Mouse (Mus musculus): ENCODE measurements around the gene Dnaaf2. TPM values are rescaled to one million over a fixed set of nuclear protein-coding genes. Genes with fewer than 3 reads are reported as not detected.

The Dnaaf2 gene
- under 1 TPM; 0.38 to 0.64 TPM for total RNA-seq (2021)
- long read RNA-seq, experiment 1, partial matches to known transcripts: 0 of 4 reads
- long read RNA-seq, experiment 1, other reads (novel, unspliced or antisense): 0 of 4 reads
- long read RNA-seq, experiment 2, partial matches to known transcripts: 0 of 3 reads
- long read RNA-seq, experiment 2, other reads (novel, unspliced or antisense): 0 of 3 reads

GRCm38 (mm10) chr12:69198164-69198535, at the start of gene Dnaaf2:
Dnaaf2 (minus strand) TSS chr12:69198429.
- TF ChIP-seq CTCF (IDR thresholded peaks at IDR 0.05): no peak
- intact Hi-C loops (cut with DNase I): loop anchor here (5.0 to 10.0 kb wide), 2 partner anchors 99 to 377 kb away; partner anchors contain the start of gene Klhdc2
- peak within 1 kb of the TSS; percentile 98 for H3K27ac ChIP-seq
- H3K4me3 ChIP-seq: peak within 1 kb of the TSS; percentile 99
- DNase-seq: peak; percentile 58

- TF ChIP-seq CTCF (IDR thresholded peaks at IDR 0.05): no peak
- peak; percentile 87 for DNase-seq
- H3K27ac ChIP-seq: peak overlapping the region; percentile 94
- peak overlapping the region; percentile 84 for H3K4me3 ChIP-seq
- intact Hi-C loops (cut with DNase I): no loop called here
Observed at GRCm38 (mm10) chr12:69241771-69242431, 43.7 kb upstream of the Dnaaf2 start.

GRCm38 (mm10) chr12:69241405-69241770, 43.2 kb upstream of the Dnaaf2 start:
- H3K27ac ChIP-seq: peak overlapping the region; percentile 94
- TF ChIP-seq CTCF (IDR thresholded peaks at IDR 0.05): no peak
- intact Hi-C loops (cut with DNase I): no loop called here

GRCm38 (mm10) chr12:69240876-69241275, 42.6 kb upstream of the Dnaaf2 start, which contains the start of gene Klhdc1:
Klhdc1 (plus strand) TSS chr12:69241176.
- intact Hi-C loops (cut with DNase I): no loop called here
- no peak for DNase-seq
- Histone ChIP-seq H3K4me3 (peak within 1 kb of the TSS; percentile 84), H3K27ac (peak within 1 kb of the TSS; percentile 94)
- TF ChIP-seq CTCF (IDR thresholded peaks at IDR 0.05): no peak

More at GRCm38 (mm10) chr12:69241405-69241770, 43.2 kb upstream of the Dnaaf2 start:
- no peak for DNase-seq
- peak overlapping the region; percentile 84 for H3K4me3 ChIP-seq

GRCm38 (mm10) chr12:69238284-69238683, 40.1 kb upstream of the Dnaaf2 start:
- Histone ChIP-seq H3K4me3 (no peak overlapping the region), H3K27ac (no peak overlapping the region)
- DNase-seq: no peak
- TF ChIP-seq CTCF (IDR thresholded peaks at IDR 0.05): peak; percentile 7; the same call in 1 of the 2 replicates
- intact Hi-C loops (cut with DNase I): no loop called here

GRCm38 (mm10) chr12:69235782-69236181, 37.6 kb upstream of the Dnaaf2 start:
- Histone ChIP-seq H3K4me3 (no peak overlapping the region), H3K27ac (no peak overlapping the region)
- intact Hi-C loops (cut with DNase I): no loop called here
- TF ChIP-seq CTCF (IDR thresholded peaks at IDR 0.05): no peak
- no peak for DNase-seq

GRCm38 (mm10) chr12:69229251-69229650, 31.0 kb upstream of the Dnaaf2 start:
- TF ChIP-seq CTCF (IDR thresholded peaks at IDR 0.05): peak; percentile 31; the same call in 1 of the 2 replicates
- H3K27ac ChIP-seq: no peak overlapping the region
- DNase-seq: no peak
- no peak overlapping the region for H3K4me3 ChIP-seq
- intact Hi-C loops (cut with DNase I): no loop called here

GRCm38 (mm10) chr12:69227776-69228466, 29.7 kb upstream of the Dnaaf2 start, which contains the start of gene Pole2:
Pole2 (minus strand) TSS chr12:69228195.
- Histone ChIP-seq H3K27ac (peak within 1 kb of the TSS; percentile 72), H3K4me3 (peak within 1 kb of the TSS; percentile 87)
- intact Hi-C loops (cut with DNase I): loop anchor here (1.0 kb wide), 1 partner anchor 19 kb away; no protein-coding TSS in a partner anchor
- no peak for TF ChIP-seq CTCF (IDR thresholded peaks at IDR 0.05)
- peak; percentile 91 for DNase-seq

GRCm38 (mm10) chr12:69220613-69221277, 22.5 kb upstream of the Dnaaf2 start:
- no peak for DNase-seq
- TF ChIP-seq CTCF (IDR thresholded peaks at IDR 0.05): no peak
- intact Hi-C loops (cut with DNase I): no loop called here
- Histone ChIP-seq H3K27ac (no peak overlapping the region), H3K4me3 (no peak overlapping the region)

- H3K27ac ChIP-seq: no peak overlapping the region
- no peak for DNase-seq
- intact Hi-C loops (cut with DNase I): no loop called here
- H3K4me3 ChIP-seq: no peak overlapping the region
- no peak for TF ChIP-seq CTCF (IDR thresholded peaks at IDR 0.05)
Observed at GRCm38 (mm10) chr12:69216587-69216986, 18.4 kb upstream of the Dnaaf2 start.

GRCm38 (mm10) chr12:69215000-69215785, 17.0 kb upstream of the Dnaaf2 start:
- Histone ChIP-seq H3K4me3 (no peak overlapping the region), H3K27ac (peak overlapping the region; percentile 1; the same call in 1 of the 2 replicates)
- peak; percentile 76 for DNase-seq
- intact Hi-C loops (cut with DNase I): no loop called here
- TF ChIP-seq CTCF (IDR thresholded peaks at IDR 0.05): no peak

- Histone ChIP-seq H3K27ac (peak overlapping the region; percentile 16; the same call in 1 of the 2 replicates), H3K4me3 (no peak overlapping the region)
- no peak for TF ChIP-seq CTCF (IDR thresholded peaks at IDR 0.05)
- intact Hi-C loops (cut with DNase I): no loop called here
- DNase-seq: no peak
Observed at GRCm38 (mm10) chr12:69214393-69214792, 16.2 kb upstream of the Dnaaf2 start.
